Mouse (Mus musculus): Measurements from ENCODE around the gene Gm11595. TPM values are rescaled to one million over a fixed set of nuclear protein-coding genes. Genes with fewer than 3 reads are reported as not detected.
"Not testable (repeated sequence)": the region's sequence is repeated elsewhere in the genome, so short reads cannot be mapped to it uniquely, and the experiment has no call there.

Gene Gm11595
- not detected in 2 replicates for polyA plus RNA-seq (2015; fragmentation: Nextera tagmentation; extraction: Ambion mirVana)

DNA sequence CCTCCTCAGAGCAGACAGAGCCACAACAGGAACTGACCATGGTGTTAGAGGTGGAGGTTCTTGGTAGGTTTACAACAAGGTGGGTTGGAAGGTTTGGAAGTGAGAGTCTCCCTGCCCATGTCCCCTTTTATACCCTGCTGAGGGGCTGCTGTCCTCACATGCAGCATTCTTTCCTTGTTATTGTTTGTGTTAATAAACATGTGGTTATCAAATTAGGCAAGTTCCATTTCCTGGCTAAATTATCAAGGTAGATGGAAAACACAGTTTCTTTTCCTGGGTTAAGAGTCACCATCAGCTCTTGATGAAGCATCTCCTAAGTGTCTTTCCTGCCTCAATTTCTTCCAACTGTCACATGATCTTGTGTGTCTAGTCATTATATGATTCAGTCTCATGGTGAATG lies at the start of gene Gm11595:
TSS of gene Gm11595 (minus strand) at position 101 of the 400 bp plus-strand sequence.
- not testable (repeated sequence) for H3K9me3 ChIP-seq; ATAC-seq (replicated peaks); H3K27ac ChIP-seq (replicated peaks); H3K4me2 ChIP-seq (replicated peaks); H3K27me3 ChIP-seq; H3K4me3 ChIP-seq; H3K9ac ChIP-seq (replicated peaks); H3K4me1 ChIP-seq; H3K36me3 ChIP-seq

DNA sequence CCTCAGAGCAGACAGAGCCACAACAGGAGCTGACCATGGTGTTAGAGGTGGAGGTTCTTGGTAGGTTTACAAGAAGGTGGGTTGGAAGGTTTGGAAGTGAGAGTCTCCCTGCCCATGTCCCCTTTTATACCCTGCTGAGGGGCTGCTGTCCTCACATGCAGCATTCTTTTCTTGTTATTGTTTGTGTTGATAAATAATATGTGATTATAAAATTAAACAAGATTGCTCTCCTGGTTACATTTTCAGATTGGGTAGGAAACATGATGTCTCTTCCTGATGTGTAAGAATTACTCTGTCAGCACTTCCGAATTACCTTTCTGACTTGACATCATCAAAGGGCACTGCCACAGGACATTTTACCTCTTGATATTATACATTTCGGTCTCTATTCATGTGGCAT lies 42.9 kb upstream of the Gm11595 start, which contains the start of gene Gm11564:
TSS of gene Gm11564 (minus strand) at position 101 of the 400 bp plus-strand sequence.
- not testable (repeated sequence) for H3K36me3 ChIP-seq; H3K4me3 ChIP-seq; ATAC-seq (replicated peaks); H3K27me3 ChIP-seq; H3K4me2 ChIP-seq (replicated peaks); H3K4me1 ChIP-seq; H3K9me3 ChIP-seq; H3K27ac ChIP-seq (replicated peaks); H3K9ac ChIP-seq (replicated peaks)
- WGBS, result 86% methylated on average over 2 of the region's 2 CpGs

DNA sequence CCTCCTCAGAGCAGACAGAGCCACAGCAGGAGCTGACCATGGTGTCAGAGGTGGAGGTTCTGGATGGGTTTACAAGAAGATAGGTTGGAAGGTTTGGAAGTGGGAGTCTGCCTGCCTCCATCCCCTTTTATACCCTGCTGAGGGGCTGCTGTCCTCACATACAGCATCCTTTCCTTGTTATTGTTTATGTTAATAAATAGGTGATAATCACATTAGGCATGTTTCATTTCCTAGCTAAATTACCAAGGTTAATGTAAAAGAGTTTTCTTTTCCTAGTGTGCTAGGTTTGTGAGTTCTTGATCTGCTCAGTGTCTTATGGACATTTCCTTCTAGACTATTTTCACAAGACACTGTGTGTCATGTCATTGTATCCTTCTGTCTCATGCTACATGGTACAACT lies 37.1 kb upstream of the Gm11595 start, which contains the start of gene Krtap4-13:
TSS of gene Krtap4-13 (minus strand) at position 101 of the 400 bp plus-strand sequence.
- H3K4me2 ChIP-seq (replicated peaks); ATAC-seq (replicated peaks); H3K4me3 ChIP-seq; H3K9me3 ChIP-seq; H3K27ac ChIP-seq (replicated peaks); H3K27me3 ChIP-seq; H3K9ac ChIP-seq (replicated peaks); H3K4me1 ChIP-seq; H3K36me3 ChIP-seq: not testable (repeated sequence)

DNA sequence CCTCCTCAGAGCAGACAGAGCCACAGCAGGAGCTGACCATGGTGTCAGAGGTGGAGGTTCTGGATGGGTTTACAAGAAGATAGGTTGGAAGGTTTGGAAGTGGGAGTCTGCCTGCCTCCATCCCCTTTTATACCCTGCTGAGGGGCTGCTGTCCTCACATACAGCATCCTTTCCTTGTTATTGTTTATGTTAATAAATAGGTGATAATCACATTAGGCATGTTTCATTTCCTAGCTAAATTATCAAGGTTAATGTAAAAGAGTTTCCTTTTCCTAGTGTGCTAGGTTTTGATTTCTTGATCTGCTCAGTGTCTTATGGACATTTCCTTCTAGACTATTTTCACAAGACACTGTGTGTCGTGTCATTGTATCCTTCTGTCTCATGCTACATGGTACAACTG lies 31.6 kb upstream of the Gm11595 start, which contains the start of gene Gm11554:
TSS of gene Gm11554 (minus strand) at position 101 of the 400 bp plus-strand sequence.
- not testable (repeated sequence) for ATAC-seq (replicated peaks); H3K27me3 ChIP-seq

DNA sequence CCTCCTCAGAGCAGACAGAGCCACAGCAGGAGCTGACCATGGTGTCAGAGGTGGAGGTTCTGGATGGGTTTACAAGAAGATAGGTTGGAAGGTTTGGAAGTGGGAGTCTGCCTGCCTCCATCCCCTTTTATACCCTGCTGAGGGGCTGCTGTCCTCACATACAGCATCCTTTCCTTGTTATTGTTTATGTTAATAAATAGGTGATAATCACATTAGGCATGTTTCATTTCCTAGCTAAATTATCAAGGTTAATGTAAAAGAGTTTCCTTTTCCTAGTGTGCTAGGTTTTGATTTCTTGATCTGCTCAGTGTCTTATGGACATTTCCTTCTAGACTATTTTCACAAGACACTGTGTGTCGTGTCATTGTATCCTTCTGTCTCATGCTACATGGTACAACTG lies 26.1 kb upstream of the Gm11595 start, which contains the start of gene Gm11569:
TSS of gene Gm11569 (minus strand) at position 101 of the 400 bp plus-strand sequence.
- not testable (repeated sequence) for H3K4me1 ChIP-seq; H3K27ac ChIP-seq (replicated peaks); H3K4me2 ChIP-seq (replicated peaks); H3K9me3 ChIP-seq; H3K9ac ChIP-seq (replicated peaks); H3K36me3 ChIP-seq; ATAC-seq (replicated peaks); H3K4me3 ChIP-seq; H3K27me3 ChIP-seq
- whole genome bisulfite sequencing, result no CpG with 5 or more reads among the region's 1 CpGs

More for the DNA sequence above, 31.6 kb upstream of the Gm11595 start, which contains the start of gene Gm11554:
- WGBS, result no CpG with 5 or more reads among the region's 1 CpGs
- H3K4me3 ChIP-seq; H3K4me1 ChIP-seq; H3K9ac ChIP-seq (replicated peaks); H3K9me3 ChIP-seq; H3K27ac ChIP-seq (replicated peaks); H3K4me2 ChIP-seq (replicated peaks); H3K36me3 ChIP-seq: not testable (repeated sequence)

DNA sequence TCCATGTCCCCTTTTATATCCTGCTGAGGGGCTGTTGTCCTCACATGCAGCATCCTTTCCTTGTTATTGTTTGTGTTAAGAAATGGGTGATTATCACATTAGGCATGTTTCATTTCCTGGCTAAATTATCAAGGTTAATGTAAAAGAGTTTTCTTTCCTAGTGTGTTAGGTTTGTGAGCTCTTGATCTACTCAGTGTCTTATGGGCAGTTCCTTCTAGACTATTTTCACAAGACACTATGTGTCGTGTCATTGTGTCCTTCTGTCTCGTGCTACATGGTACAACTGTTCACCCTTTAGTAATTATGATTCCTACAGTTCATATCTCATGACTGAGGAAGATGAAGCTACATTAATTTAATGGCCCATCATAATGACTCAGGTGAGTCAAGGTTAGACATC lies 20.7 kb upstream of the Gm11595 start, which contains the start of gene Gm11596:
TSS of gene Gm11596 (minus strand) at position 101 of the 400 bp plus-strand sequence.
- H3K9me3 ChIP-seq, result no peaks in the 10 kb centered on the region
- H3K4me3 ChIP-seq, result no peak within 1 kb of the TSS
- no peak for ATAC-seq (replicated peaks)
- H3K4me1 ChIP-seq, result no peaks in the 10 kb centered on the region
- H3K4me2 ChIP-seq (replicated peaks), result no peak within 1 kb of the TSS
- H3K27ac ChIP-seq (replicated peaks), result no peak within 1 kb of the TSS
- 72% methylated on average over 2 of the region's 2 CpGs for WGBS
- H3K36me3 ChIP-seq, result no peaks in the 10 kb centered on the region
- no peak within 1 kb of the TSS for H3K9ac ChIP-seq (replicated peaks)
- H3K27me3 ChIP-seq, result no peaks in the 10 kb centered on the region

DNA sequence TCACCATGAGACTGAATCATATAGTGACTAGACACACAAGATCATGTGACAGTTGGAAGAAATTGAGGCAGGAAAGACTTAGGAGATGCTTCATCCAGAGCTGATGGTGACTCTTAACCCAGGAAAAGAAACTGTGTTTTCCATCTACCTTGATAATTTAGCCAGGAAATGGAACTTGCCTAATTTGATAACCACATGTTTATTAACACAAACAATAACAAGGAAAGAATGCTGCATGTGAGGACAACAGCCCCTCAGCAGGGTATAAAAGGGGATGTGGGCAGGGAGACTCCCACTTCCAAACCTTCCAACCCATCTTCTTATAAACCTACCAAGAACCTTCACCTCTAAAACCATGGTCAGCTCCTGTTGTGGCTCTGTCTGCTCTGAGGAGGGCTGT lies 12.2 kb upstream of the Gm11595 start, which contains the start of gene Krtap4-9:
TSS of gene Krtap4-9 (plus strand) at position 301 of the 400 bp plus-strand sequence.
- not testable (repeated sequence) for H3K27ac ChIP-seq (replicated peaks); H3K4me2 ChIP-seq (replicated peaks); H3K27me3 ChIP-seq; H3K4me3 ChIP-seq; H3K9ac ChIP-seq (replicated peaks); ATAC-seq (replicated peaks); H3K4me1 ChIP-seq; H3K9me3 ChIP-seq; H3K36me3 ChIP-seq

DNA sequence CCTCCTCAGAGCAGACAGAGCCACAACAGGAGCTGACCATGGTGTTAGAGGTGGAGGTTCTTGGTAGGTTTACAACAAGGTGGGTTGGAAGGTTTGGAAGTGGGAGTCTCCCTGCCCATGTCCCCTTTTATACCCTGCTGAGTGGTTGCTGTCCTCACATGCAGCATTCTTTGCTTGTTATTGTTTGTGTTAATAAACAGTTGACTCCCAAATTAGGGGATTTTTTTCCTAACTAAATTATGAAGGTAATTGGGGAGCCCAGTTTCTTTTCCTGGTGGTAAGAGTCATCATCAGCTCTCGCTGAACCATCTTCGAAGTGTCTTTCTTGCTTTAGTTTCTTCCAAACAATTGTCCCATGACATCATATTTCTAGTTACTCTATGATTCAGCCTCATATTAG lies 7.9 kb upstream of the Gm11595 start, which contains the start of gene Krtap4-8:
TSS of gene Krtap4-8 (minus strand) at position 101 of the 400 bp plus-strand sequence.
- no peak within 1 kb of the TSS for H3K4me2 ChIP-seq (replicated peaks)
- H3K9ac ChIP-seq (replicated peaks), result no peak within 1 kb of the TSS
- 87% methylated on average over 2 of the region's 2 CpGs for WGBS
- H3K4me1 ChIP-seq, result no peaks in the 10 kb centered on the region
- ATAC-seq (replicated peaks), result no peak
- H3K9me3 ChIP-seq, result no peaks in the 10 kb centered on the region
- no peak within 1 kb of the TSS for H3K4me3 ChIP-seq
- no peaks in the 10 kb centered on the region for H3K27me3 ChIP-seq
- H3K36me3 ChIP-seq, result no peaks in the 10 kb centered on the region
- H3K27ac ChIP-seq (replicated peaks), result no peak within 1 kb of the TSS

DNA sequence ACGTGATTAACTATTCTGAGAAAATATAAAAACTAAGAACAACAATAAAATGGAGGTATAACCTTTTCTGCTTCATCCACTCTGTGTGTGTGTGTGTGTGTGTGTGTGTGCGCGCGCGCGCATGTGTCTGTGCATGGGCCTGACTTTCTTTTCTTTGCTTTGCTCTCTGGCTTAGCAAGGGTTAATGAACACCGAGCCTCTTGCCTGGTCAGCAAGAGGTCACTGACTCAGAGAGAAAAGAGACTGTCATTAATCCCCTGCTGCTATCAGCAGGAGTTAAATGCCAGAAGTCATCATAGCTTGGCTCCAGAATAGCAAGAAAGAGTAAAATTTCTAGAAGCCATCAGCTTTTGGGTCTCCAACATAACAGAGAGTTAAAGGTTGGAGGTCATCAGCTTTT lies 5.7 kb upstream of the Gm11595 start:
- Histone ChIP-seq H3K4me3 (no peak overlapping the region), H3K9ac (replicated peaks) (no peak overlapping the region), H3K36me3 (no peaks in the 10 kb centered on the region), H3K4me1 (no peaks in the 10 kb centered on the region), H3K27me3 (no peaks in the 10 kb centered on the region), H3K4me2 (replicated peaks) (no peak overlapping the region), H3K27ac (replicated peaks) (no peak overlapping the region), H3K9me3 (no peaks in the 10 kb centered on the region)
- 48% methylated on average over 7 of the region's 7 CpGs for WGBS
- no peak for ATAC-seq (replicated peaks)

DNA sequence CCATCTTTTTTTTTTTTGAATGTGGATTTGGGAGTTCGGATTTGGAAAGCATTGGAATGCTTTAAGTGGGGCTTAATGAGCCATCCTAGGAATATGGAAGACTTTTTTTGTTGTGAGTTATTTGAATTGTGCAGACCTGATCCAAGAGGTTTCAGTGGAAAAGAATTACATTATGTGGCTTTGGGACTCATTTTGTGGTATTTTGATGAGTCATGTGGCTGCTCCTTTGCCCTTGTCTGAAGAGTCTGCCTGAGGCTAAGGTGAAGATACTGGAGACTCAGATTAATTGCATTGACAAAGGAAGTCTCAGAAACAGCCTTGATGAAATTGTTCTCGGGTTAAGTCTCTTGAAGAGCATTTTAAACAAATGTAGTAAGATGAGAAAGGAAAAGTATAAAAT lies 4.3 kb downstream of the Gm11595 start:
- Histone ChIP-seq H3K4me3 (no peak overlapping the region), H3K36me3 (no peaks in the 10 kb centered on the region), H3K4me2 (replicated peaks) (no peak overlapping the region), H3K9ac (replicated peaks) (no peak overlapping the region), H3K9me3 (no peaks in the 10 kb centered on the region), H3K27ac (replicated peaks) (no peak overlapping the region), H3K4me1 (no peaks in the 10 kb centered on the region), H3K27me3 (no peaks in the 10 kb centered on the region)
- 66% methylated on average over 2 of the region's 2 CpGs for WGBS
- ATAC-seq (replicated peaks), result no peak

DNA sequence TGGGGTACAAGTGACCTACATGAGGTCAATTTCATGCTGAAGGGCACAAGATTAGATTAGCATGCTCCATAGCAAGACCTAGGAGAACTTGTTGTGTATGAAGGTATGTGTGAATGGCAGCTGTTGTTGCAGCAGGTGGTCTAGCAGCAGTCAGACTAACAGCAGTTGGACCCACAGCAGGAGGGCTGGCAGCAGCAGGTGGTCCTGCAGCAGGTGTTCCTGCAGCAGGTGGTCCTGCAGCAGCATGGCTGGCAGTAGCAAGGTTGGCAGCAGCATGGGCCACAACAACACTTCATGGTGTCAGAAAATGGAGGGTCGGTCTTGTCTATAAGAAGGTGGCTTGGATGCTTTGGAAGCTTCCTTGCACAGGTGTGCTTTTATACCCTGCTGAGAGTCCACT lies 13.8 kb downstream of the Gm11595 start:
- Histone ChIP-seq H3K27me3 (no peaks in the 10 kb centered on the region), H3K4me3 (no peak overlapping the region), H3K27ac (replicated peaks) (no peak overlapping the region), H3K9me3 (no peaks in the 10 kb centered on the region), H3K9ac (replicated peaks) (no peak overlapping the region), H3K36me3 (no peaks in the 10 kb centered on the region), H3K4me1 (no peaks in the 10 kb centered on the region), H3K4me2 (replicated peaks) (no peak overlapping the region)
- ATAC-seq (replicated peaks), result no peak
- WGBS, result 94% methylated on average over 1 of the region's 1 CpGs

DNA sequence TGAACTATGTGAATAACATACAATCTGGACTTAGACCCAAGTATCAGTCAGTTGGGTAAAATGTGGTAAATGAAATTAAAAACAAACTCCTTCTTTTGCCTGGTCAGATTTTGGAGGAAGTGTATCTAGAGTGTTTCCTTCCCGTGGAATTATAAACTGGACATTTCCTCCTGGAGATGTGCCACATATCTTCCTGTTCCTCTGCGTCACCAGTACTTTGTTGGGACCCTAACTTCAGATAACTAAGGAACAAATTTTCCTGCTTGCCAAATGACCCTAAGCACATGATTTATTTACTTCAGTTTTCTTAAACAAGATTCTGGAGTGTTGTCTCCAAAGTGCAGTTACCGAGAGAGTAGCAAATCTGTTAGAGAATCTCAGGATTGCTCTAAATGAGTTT lies 28.7 kb downstream of the Gm11595 start:
- Histone ChIP-seq H3K4me2 (replicated peaks) (no peak overlapping the region), H3K27me3 (no peaks in the 10 kb centered on the region), H3K4me1 (no peaks in the 10 kb centered on the region), H3K27ac (replicated peaks) (no peak overlapping the region), H3K36me3 (no peaks in the 10 kb centered on the region), H3K9me3 (no peaks in the 10 kb centered on the region), H3K9ac (replicated peaks) (no peak overlapping the region), H3K4me3 (no peak overlapping the region)
- WGBS, result 95% methylated on average over 3 of the region's 3 CpGs
- ATAC-seq (replicated peaks), result no peak

DNA sequence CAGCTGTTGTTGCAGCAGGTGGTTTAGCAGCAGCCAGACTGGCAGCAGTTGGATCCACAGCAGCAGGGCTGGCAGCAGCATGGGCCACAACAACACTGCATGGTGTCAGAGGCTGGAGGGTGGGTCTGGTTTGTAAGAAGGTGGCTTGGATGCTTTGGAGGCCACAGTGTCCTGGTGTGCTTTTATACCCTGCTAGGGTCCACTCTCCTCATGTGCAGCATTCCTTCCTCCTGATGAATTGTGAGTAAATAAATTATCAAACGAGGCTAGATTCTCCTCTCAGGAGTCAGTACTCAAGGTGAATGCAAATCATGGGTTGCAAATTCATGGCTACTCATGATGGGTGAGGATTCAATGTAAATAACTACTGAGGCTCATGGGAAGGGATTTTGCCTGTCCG lies 38.5 kb downstream of the Gm11595 start, which contains the start of gene Gm14180:
TSS of gene Gm14180 (minus strand) at position 101 of the 400 bp plus-strand sequence.
- H3K9ac ChIP-seq (replicated peaks), result no peak within 1 kb of the TSS
- no peak for ATAC-seq (replicated peaks)
- WGBS, result 62% methylated on average over 2 of the region's 2 CpGs

More for the DNA sequence above, 38.5 kb downstream of the Gm11595 start, which contains the start of gene Gm14180:
- Histone ChIP-seq H3K36me3 (no peaks in the 10 kb centered on the region), H3K4me3 (no peak within 1 kb of the TSS), H3K27me3 (no peaks in the 10 kb centered on the region), H3K27ac (replicated peaks) (no peak within 1 kb of the TSS), H3K4me1 (no peaks in the 10 kb centered on the region), H3K9me3 (no peaks in the 10 kb centered on the region), H3K4me2 (replicated peaks) (no peak within 1 kb of the TSS)
